Mouse (Mus musculus): ENCODE results near the gene Cldn24. TPM values are rescaled to one million over a fixed set of nuclear protein-coding genes. Genes with fewer than 3 reads are reported as not detected.
"Not testable (repeated sequence)": the region's sequence is repeated elsewhere in the genome, so short reads cannot be mapped to it uniquely, and the experiment has no call there.

The Cldn24 gene
- under 1 TPM in 1 of 2 experiments, not detected in 1; 0.66 TPM for total RNA-seq (2021)

DNA sequence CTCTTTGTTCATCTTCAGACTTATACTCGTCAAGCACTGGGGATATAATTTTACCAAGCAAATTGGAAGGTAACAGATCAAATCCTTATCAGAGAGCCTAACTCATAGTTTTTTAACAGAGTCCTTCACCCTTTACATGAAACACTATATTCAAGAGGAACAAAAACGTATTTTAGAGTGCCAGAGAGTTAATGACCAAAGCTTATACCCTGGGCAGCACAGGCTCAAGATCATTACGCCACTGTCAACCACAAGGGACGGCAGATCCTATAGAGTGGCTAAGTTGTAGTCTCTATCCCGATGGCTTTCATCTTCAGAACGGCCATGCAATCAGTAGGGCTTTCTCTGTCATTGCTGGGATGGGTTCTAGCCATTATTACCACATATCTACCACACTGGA lies at the start of gene Cldn24:
TSS of gene Cldn24 (plus strand) at position 301 of the 400 bp plus-strand sequence.
- no peak for DNase-seq (ENCODE audit: low spot score in 2 of 2)
- intact Hi-C loops (cut with DNase I) = no loop called here

DNA sequence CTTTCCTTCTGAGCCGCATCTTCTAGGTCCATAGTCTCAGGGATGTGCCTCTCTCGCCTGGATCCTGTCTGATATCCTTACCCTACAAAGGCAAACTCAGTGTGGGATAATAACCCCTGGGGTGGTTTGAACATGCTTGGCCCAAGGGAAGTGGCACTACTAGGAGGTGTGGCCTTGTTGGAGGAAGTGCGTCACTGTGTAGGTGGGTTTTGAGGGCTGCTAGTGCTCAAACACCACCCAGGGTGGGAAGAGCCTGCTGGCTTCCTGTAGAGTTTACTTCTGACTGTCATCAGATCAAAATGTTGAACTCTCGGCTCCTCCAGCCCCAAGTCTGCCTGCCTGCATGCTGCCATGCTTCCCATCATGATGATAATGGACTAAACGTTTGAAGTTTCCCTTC lies 49.0 kb upstream of the Cldn24 start:
- intact Hi-C loops (cut with DNase I) = no loop called here
- no peak for DNase-seq (ENCODE audit: low spot score in 2 of 2)

DNA sequence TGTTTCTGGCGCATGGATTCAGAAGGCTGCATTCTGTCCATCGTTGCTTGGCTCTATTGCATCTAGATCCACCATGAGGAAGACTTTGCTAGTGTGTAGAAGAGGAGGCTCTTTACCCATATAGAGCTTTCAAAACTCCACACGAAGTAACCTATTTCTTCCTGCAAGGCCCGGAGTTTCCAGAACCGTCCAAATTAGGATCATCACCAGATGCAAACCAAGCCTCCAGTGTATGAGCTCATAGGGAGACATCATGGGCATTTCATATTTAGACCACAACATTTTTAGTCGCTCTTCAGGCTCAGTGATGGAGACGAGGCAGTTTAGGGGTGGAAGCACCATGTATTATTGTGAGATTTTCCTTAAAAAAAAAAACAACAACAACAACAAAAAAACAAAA lies 44.5 kb upstream of the Cldn24 start:
- intact Hi-C loops (cut with DNase I) = no loop called here
- no peak for DNase-seq (ENCODE audit: low spot score in 2 of 2)

DNA sequence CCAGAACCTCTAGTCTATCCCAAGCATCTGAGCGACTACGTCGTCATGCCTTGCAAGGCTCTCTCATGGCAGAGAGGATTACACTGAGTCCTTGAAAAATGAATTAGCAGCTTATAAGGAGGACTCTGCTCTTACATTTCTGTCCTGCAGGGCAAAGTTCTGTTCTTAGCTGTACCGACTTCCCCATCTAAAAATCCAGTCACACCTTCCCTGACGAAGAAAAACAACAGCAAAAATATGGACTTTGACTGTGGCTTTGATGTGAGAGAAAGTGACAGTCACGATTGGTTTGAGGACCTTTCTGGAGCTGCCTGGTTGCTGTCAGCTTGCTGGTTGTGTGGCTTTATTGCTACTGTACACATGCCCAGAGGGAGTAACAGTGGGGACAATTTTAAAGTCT lies 42.4 kb upstream of the Cldn24 start:
- intact Hi-C loops (cut with DNase I) = no loop called here
- DNase-seq (ENCODE audit: low spot score in 2 of 2) = no peak

DNA sequence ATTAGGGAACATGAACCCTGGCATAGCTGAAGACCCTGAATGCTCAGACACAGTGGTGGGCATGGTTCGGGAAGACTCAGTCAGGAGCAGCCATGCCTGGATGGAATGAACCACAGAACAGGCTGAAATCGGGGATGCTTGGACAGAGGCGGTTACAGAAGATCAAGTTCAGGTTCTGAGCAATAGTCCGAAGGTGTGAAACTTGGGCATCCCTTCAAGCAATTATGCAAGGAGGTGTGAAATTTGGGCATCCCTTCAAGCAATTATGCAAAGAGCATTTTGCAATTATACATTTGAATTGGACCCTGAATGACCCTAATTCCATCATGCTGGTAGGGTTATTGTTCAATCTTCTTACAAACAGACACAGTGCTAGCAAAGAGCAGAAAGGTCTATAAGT lies 40.1 kb upstream of the Cldn24 start:
- intact Hi-C loops (cut with DNase I) = no loop called here
- no peak for DNase-seq (ENCODE audit: low spot score in 2 of 2)

DNA sequence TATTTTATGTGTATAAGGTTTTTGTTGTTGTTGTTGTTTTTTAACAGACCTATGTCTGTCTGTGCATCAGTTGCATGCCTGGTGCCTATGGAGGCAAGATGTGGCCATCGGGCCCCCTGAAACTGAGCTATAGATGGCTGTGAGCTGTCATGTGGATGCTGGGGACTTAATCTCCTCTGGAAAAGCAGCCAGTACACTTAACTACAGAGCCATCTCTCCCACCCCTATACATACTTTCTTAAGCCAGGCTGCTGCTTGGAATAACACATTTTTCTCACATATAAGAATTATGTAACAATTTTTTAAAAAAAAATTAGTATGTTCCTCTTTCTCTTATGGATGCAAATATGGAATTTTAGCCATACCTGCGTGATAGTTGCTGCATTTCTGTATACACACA lies 38.4 kb upstream of the Cldn24 start:
- intact Hi-C loops (cut with DNase I) = no loop called here
- DNase-seq (ENCODE audit: low spot score in 2 of 2) = no peak

DNA sequence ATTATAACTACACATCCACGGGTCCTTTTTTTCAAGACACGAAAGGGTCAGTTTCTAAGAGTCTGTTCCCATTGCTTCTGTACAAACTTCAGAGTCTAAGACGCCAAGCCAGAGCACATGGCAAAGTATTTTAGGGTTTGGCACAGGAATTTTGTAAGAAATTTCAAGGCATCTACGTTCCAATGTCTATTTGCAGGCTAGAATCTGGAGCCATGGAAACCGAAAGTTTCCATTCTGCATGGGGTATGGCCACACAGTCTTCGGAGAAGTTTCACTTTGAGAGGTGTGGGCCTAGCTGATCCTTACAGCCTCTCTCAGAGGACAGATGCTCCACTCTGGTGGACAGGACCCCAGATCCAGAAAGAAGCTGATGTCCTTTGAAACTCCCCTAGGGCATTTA lies 38.0 kb upstream of the Cldn24 start:
- intact Hi-C loops (cut with DNase I) = no loop called here
- DNase-seq (ENCODE audit: low spot score in 2 of 2) = peak; percentile 50 to 52

DNA sequence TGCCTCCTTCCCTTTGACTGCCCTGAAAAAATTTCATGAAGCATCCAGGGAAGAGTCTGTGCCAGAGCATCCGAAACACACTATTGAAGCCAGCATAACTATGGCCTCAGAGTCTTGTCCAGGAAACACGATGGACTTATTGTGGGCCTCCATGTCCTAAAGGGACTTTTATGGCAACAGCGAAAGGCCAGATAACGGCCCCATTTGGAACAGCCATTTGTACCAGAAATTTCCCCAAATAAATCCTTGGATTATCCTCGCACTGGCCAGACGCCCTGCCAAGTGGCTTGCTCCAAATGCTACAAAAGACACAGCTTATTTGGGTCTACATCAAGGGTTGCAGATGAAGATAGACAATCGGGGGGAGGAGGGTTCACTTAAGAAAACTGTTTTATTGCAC lies 37.5 kb upstream of the Cldn24 start:
- intact Hi-C loops (cut with DNase I) = no loop called here
- no peak for DNase-seq (ENCODE audit: low spot score in 2 of 2)

DNA sequence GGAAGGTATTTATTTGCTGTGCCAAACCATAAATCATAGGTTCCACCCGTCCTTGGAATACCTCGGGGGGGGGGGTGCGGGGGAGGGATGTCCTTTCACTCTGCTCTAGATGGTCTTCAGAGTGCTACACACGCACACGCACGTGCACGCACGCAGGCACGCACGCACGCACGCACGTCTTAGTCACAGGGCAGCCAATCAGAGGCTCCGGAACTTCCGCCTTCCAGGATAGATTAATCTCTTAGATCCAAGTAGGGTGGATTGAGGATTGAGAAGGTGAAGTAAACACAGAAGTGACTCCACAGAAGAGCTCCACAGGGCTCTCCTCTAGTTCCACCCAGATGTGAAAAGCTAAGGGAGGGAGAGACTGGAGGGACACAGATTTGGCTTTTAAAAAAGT lies 35.6 kb upstream of the Cldn24 start:
- intact Hi-C loops (cut with DNase I) = no loop called here
- DNase-seq (ENCODE audit: low spot score in 2 of 2) = no peak

DNA sequence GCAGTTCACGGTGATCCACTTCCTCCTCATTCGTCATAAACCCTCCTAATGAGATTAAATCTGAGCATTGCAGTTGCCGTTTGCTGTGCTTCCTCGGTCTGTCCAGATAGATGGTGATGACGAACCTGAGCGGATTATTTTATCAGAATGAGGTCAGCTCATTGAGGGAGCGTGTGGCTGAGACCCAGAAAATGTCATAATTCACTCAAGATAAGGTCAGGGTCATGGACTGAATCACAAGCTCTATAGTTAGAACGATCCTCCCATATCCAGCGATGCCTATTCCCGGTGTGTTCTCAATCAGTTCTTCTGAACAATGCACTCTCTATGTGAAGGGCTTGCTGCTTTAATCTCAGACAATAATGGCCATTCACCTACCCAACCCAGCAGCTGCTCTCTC lies 34.2 kb upstream of the Cldn24 start:
- DNase-seq (ENCODE audit: low spot score in 2 of 2) = no peak
- intact Hi-C loops (cut with DNase I) = no loop called here

DNA sequence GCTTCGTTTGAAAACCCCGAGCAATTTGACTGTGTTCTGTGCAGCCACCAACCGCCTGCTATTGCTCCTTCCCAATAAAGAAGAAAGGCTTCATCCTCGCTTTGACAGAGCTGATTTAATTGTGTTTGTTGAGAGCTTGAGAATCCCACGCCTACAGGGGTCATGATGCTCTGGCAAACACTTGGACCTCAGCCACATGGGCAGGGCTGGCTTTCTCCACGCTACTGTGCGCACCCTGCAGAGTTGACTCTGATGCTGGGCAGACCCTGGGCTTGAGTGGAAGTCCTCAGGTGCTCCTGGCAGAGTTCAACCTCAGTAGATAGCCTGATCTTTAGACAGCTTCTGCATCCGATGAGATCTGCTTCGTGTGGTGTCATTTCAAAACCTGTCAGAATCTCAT lies 30.0 kb upstream of the Cldn24 start:
- intact Hi-C loops (cut with DNase I) = no loop called here
- DNase-seq (ENCODE audit: low spot score in 2 of 2) = no peak

DNA sequence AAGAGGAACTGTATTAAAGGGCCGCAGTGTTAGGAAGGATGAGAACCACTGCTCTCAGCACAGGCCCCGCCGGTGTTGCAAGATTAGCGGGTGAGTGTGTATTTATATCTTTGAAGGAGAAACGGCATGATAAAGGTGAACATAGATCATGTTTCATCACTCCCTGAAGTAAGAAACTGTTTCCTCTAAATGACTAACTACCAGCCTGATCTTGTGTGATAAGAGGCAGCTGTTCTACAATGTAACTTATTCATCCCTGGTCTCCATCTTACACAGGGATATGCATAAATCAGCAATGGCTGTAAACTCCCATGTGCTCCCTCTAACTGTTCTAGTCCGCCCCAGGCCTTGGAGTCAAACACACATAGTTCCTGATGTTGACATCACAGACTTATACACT lies 22.5 kb upstream of the Cldn24 start:
- intact Hi-C loops (cut with DNase I) = no loop called here

DNA sequence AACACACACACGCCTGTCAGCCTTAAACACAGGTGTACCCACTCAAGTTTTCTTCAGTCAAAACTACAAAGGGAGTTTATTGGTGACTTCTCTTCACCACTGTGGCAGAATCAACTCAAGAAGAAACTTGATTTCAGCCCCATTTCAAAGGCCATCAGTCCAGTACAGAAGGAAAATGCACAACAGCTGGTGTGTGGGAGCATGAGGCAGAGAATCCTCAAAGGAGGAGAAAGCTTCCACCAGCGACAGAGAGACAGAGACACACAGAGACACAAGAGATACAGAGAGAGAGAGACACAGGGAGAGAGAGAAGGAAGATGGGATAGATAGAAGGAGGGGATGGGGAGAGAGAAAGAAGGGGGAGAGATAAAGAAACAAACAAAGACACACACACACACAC lies 19.6 kb upstream of the Cldn24 start:
- intact Hi-C loops (cut with DNase I) = no loop called here
- DNase-seq (ENCODE audit: low spot score in 2 of 2) = no peak

More for the DNA sequence above, 22.5 kb upstream of the Cldn24 start:
- DNase-seq (ENCODE audit: low spot score in 2 of 2) = no peak

DNA sequence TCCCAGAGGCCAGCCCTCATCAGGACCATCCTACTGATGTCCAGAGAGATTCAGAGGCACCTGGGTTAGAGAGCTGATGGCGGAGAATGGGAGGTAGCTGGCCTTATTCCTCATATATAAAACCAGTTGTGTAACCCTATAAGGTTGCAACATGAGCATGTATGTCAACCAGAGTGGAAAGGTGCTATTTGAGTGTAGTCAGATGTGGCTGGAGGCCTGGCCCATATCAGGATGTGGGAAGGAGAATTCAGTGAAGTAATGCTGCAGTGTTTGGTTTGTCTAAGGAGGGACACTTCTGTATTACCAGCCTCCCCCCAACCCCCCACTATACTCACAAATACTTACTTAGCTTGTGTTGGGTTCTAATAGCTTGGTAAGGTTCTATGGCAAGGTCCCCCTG lies 17.7 kb upstream of the Cldn24 start:
- DNase-seq (ENCODE audit: low spot score in 2 of 2) = no peak
- intact Hi-C loops (cut with DNase I) = no loop called here

DNA sequence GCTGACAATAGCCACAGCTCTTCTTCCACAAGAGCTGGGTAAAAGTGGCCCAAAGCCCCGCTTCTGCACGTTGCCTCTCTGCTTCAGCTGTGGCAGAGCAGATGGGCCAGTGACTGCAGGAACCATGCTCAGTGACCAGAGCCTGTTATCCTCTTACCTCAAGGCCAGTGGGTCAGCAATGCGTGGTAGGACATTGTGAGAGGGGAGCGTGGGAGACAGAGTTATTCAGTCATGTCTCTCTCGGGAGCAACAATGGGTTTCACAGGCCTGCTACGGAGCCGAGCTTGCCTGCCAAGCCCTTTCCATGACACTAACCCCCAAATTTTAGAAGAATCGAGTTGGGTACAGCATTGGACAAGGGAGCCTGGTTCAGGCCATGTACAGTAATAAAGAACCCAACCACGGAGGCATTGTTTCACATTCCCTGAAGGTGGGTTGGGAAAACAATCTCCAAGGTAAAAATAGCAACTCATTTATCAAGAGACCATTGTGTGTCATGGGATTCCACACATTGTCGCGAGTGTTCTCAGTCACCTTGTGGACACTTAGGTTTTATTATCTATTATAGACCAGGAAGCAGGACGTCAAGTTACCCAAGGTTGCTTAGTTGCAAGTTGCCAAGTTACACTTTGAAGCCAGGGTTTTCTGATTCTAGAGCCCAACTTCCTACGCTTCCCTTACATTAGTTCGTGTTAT lies 11.8 kb upstream of the Cldn24 start:
- DNase-seq (ENCODE audit: low spot score in 2 of 2) = no peak
- intact Hi-C loops (cut with DNase I) = no loop called here

DNA sequence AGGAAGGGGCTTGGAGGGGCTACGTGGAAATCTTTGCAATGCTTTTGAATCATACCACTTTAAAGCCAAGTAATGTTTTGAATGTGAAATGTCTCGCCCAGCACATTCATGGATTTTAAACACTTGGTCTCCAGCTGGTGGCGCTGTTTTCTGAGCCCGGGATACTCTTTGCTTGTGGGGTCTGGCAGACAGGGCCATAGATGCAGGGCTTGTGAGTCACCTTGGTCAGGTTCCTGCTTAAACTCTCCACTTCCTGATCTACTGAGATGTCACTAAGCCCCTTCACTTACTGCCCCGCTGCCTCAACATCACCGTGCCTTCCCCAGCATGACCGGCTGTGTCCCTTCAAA lies 11.3 kb upstream of the Cldn24 start:
- intact Hi-C loops (cut with DNase I) = no loop called here
- DNase-seq (ENCODE audit: low spot score in 2 of 2) = no peak

DNA sequence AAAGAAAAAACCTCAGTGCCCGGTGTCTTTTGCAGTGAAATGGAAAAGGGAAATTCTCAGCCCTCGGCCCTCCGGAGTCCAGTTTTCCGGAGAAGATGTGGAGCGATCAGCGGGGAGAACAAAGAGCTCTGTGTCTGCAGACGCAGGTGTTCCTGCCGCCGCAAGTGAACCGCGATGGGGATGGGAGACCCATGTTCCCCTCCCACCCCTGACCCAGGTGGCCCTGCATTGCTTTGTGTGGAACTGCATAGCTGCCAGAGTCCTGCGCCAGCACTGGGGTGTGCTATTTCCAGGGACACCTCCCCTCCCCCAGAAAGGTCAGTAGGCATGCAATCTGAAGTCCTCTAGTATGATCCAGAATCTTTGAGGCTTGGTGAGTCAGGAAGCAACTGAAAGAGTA lies 10.7 kb upstream of the Cldn24 start:
- DNase-seq (ENCODE audit: low spot score in 2 of 2) = no peak
- intact Hi-C loops (cut with DNase I) = no loop called here

DNA sequence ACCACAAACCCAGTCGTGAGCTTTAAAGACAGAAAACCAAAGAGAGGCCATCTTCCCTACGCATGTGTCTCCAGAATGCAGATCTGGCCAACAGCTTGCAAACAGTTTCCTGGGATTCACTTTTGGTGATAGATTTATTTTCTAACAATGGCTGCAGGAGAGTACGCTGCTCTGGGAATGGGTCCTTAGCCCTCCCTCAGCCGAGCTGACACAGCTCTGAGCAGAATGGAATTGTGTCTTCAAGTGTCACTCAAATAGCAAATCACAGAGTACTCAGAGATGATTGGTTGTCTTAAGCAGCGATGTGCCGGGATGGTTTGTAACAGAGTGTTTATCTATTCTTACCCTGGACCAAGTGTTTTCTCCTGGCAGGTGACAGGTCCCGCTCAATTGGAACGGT lies 2.9 kb upstream of the Cldn24 start:
- DNase-seq (ENCODE audit: low spot score in 2 of 2) = no peak
- intact Hi-C loops (cut with DNase I) = no loop called here

DNA sequence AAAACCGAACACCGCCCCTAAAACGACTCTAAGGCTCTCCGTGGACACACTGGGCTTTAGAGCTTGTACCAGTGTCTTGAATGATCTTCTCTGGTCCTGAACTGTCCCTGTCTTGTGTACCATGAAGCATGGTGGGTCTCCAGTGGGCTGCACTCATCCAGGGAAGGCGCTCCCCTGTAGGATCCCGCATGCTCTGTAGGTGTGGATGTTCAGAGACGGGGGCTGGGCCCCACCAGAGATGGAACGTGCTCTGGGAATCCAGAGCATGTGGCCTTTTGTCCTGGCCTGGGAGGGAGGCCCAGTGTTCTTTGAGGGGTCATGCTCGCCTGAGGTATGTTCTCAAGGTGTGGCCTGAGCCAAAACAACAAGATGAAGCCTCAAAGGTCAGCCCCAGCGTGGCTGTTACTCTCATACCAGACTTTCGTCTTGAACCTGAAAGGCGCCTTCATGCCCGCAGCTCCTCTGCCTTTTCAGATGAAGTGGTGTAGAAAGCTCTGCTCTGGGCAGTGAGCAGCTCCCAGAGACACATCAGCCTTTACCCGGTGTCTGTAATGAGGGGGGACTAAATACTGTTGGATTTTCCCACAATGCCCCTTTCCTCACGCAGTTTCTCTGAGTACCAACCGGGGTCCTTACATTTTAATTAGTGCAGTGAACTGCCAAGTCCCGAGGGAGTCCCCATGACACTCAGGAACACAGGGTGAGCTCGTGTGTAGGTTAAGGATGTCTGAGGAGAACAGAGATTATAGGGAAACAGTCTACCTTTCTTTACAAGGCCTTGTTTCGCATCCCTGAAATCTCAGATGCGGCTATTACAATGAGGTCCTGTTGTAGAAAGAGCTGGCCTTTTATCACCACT lies 800 bp upstream of the Cldn24 start:
- no peak for DNase-seq (ENCODE audit: low spot score in 2 of 2)
- intact Hi-C loops (cut with DNase I) = no loop called here

DNA sequence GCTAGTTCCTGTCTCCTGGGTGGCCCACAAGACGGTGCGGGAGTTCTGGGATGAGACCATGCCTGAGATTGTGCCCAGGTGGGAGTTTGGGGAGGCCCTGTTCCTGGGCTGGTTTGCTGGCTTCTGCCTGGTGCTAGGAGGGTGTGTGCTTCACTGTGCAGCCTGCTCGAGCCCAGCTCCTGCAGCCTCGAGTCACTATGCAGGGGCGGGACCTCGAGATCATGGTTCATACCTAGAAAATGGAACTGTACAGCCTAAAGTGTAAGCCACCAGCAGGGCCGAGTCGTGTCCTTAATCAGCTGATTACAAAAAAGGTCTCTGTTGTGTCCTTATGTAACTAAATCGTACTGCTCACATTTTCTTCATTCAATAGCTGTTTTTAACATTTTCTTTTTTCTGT lies 598 bp downstream of the Cldn24 start:
- intact Hi-C loops (cut with DNase I); DNase-seq (ENCODE audit: low spot score in 2 of 2): not testable (repeated sequence)

DNA sequence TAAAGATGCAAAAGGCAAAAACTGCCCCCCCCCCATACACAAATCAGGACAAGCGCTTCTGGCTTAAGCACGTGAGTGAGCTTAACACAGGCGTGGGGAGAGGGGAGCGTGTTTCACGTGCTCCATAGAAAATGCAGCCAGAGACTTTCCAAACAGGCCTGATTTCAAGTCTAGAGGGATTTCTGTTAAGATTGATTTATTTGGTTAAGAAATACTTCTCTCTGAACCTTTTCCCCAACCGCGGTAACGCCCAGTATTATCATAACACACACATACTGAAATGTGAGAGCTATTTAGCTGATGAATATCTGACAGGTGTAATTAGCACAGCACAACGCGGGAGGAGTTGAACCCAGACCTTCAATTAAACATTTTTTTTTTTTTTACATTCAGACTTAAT lies 1.8 kb downstream of the Cldn24 start:
- DNase-seq (ENCODE audit: low spot score in 2 of 2) = no peak
- intact Hi-C loops (cut with DNase I) = no loop called here

All from left cerebral cortex, postnatal 36 days (tissue).